Mouse (Mus musculus) bone marrow macrophage, adult 2 months (primary cell): Measurements from ENCODE around the gene Igf1r.

ENCODE experiments used
- CTCF ChIP-seq: IDR thresholded peaks from 2 replicates; pipeline ENCODE4 v1.5.1; 2012; ENCODE audit warnings: low read depth, mild to moderate bottlenecking, low read length, moderate library complexity
- POLR2A ChIP-seq: IDR thresholded peaks from 2 replicates; pipeline ENCODE4 v1.6.1; 2012; ENCODE audit warnings: mild to moderate bottlenecking, low read depth, low read length, borderline replicate concordance

DNA sequence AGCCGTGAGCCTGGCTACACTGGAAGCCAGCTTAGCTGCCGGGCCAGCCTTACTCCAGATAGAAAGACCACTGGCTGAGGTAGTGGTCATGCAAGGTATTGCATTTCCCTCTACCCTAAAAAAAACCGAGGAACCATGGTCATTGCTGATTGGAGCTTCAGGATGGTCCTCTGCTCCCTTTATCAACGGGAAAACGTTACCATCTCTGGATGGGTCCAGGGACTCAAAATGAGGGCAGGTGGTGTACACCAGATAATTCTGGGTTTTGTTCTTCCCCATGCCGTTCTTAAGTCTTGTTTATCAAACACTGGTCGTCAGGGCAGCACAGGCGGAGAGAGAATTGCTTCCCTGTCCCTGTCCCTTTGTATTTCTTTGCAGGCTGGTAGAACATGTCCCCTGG, 57.0 kb downstream of the Igf1r start:
- TF ChIP-seq POLR2A (no peak), CTCF (no peak)
